Mouse (Mus musculus) bone marrow macrophage, adult 2 months (primary cell): ENCODE data around the gene Retsat.

Experiments used
- CTCF ChIP-seq: IDR thresholded peaks from 2 replicates; pipeline ENCODE4 v1.5.1; 2012; ENCODE audit warnings: low read depth, mild to moderate bottlenecking, low read length, moderate library complexity
- POLR2A ChIP-seq: IDR thresholded peaks from 2 replicates; pipeline ENCODE4 v1.6.1; 2012; ENCODE audit warnings: mild to moderate bottlenecking, low read depth, low read length, borderline replicate concordance

GRCm38 (mm10) chr6:72584154-72584553, 14.1 kb upstream of the Retsat start:
- TF ChIP-seq POLR2A (no peak), CTCF (no peak)
